ENCODE assay signal across 19 mouse cellular contexts in the genomic region with DNA sequence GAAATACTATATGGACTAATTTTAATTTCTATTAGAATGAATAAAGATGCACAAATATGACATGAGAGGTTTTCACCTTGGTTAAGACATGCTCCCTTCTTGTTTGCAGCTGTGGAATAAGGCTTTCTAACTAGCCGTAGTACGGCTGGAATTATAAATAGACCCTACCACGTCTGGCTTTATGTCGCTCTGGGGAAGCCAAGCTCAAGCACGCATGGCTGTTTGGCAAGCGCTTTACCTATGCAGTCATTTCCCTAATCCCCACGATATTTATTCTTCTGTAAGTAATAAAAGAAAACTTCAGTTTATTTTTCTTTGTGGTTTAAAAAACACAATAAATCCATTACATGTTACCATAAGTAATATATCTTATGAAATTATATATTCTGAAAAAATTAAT.
"Had no signal": no experiment of that assay in that cellular context is flagged by ENCODE, and none has a peak within 500 bp of the region (broad histone marks: within the 10 kb centered on the region; RNA-seq: fewer than 3 reads in every experiment).

No protein-coding gene starts in this region.

- ATAC-seq: liver, embryonic 12.5 days had no signal

- H3K27me3 ChIP-seq: kidney, embryonic 15.5 days; limb, embryonic 12.5 days; liver, embryonic 12.5 days; liver, embryonic 15.5 days; midbrain, embryonic 12.5 days; neural tube, embryonic 13.5 days; stomach, embryonic 15.5 days had no signal

- H3K4me2 ChIP-seq: kidney, embryonic 15.5 days; limb, embryonic 12.5 days; liver, embryonic 12.5 days; liver, embryonic 15.5 days; midbrain, embryonic 12.5 days; neural tube, embryonic 13.5 days; stomach, embryonic 15.5 days had no signal

- H3K4me1 ChIP-seq: limb, embryonic 12.5 days; liver, embryonic 12.5 days; liver, embryonic 15.5 days; stomach, embryonic 15.5 days had no signal

- H3K27ac ChIP-seq: kidney, embryonic 15.5 days; left cerebral cortex, adult 2 months; limb, embryonic 12.5 days; liver, embryonic 12.5 days; liver, embryonic 15.5 days; macrophage; midbrain, embryonic 12.5 days; neural tube, embryonic 13.5 days; stomach, embryonic 15.5 days had no signal

- H3K9ac ChIP-seq: kidney, embryonic 15.5 days; limb, embryonic 12.5 days; liver, embryonic 12.5 days; liver, embryonic 15.5 days; midbrain, embryonic 12.5 days; neural tube, embryonic 13.5 days; stomach, embryonic 15.5 days had no signal

- H3K4me3 ChIP-seq: kidney, embryonic 15.5 days; left cerebral cortex, adult 2 months; limb, embryonic 12.5 days; liver, embryonic 12.5 days; liver, embryonic 15.5 days; midbrain, embryonic 12.5 days; myocyte; neural tube, embryonic 13.5 days; stomach, embryonic 15.5 days had no signal

- H3K36me3 ChIP-seq: kidney, embryonic 15.5 days; limb, embryonic 12.5 days; liver, embryonic 12.5 days; liver, embryonic 15.5 days; midbrain, embryonic 12.5 days; neural tube, embryonic 13.5 days; stomach, embryonic 15.5 days had no signal

- DNase-seq: kidney, adult 8-10 months; layer of hippocampus, postnatal 36 days; liver; lung, adult 18-20 months; lung, postnatal 14 days; retina, postnatal 1 day; right cerebral cortex, postnatal 25 days; spleen, adult 18-20 months; thymus, postnatal 25 days had no signal

- H3K9me3 ChIP-seq: kidney, embryonic 15.5 days; limb, embryonic 12.5 days; liver, embryonic 12.5 days; liver, embryonic 15.5 days; neural tube, embryonic 13.5 days; stomach, embryonic 15.5 days had no signal
